Mouse (Mus musculus) neural tube, embryonic 12.5 days (tissue): Measurements from ENCODE around the gene Hps3. TPM values are rescaled to one million over a fixed set of nuclear protein-coding genes. Genes with fewer than 3 reads are reported as not detected.
"Not testable (repeated sequence)": the region's sequence is repeated elsewhere in the genome, so short reads cannot be mapped to it uniquely, and the experiment has no call there.

Source experiments
- ATAC-seq: fragments of 200-750 bp; cut with Nextera tagmentation; 2 replicates; pipeline ENCODE4 v1.8.0; 2017; ENCODE audit warnings: low read depth, mild to moderate bottlenecking, moderate TSS enrichment, moderate library complexity; ENCODE audit not compliant: low FRiP score
- H3K27ac ChIP-seq: fragments of 300-500 bp; sonication (generic); 2 replicates; pipeline ENCODE4 v1.5.1; 2016
- H3K27me3 ChIP-seq: fragments of 300-500 bp; sonication (generic); replicated peaks from 2 replicates; pipeline ENCODE4 v1.6.1; 2016; ENCODE audit warnings: mild to moderate bottlenecking
- H3K36me3 ChIP-seq: fragments of 300-500 bp; sonication (generic); 2 replicates; pipeline ENCODE4 v1.6.1; 2016; ENCODE audit warnings: mild to moderate bottlenecking
- H3K4me1 ChIP-seq: fragments of 300-500 bp; sonication (generic); 2 replicates; pipeline ENCODE4 v1.6.1; 2016
- H3K4me2 ChIP-seq: fragments of 300-500 bp; sonication (generic); replicated peaks from 2 replicates; pipeline ENCODE4 v1.6.1; 2016; ENCODE audit warnings: mild to moderate bottlenecking
- H3K4me3 ChIP-seq: fragments of 300-500 bp; sonication (generic); 2 replicates; pipeline ENCODE4 v1.5.1; 2016
- H3K9ac ChIP-seq: fragments of 300-500 bp; sonication (generic); 2 replicates; pipeline ENCODE4 v1.6.1; 2016; ENCODE audit warnings: mild to moderate bottlenecking
- H3K9me3 ChIP-seq: fragments of 300-500 bp; sonication (generic); 2 replicates; pipeline ENCODE4 v1.6.1; 2016; ENCODE audit warnings: mild to moderate bottlenecking
- WGBS: fragments of 180-500 bp; shearing (Covaris S2); methylation state at CpG from one replicate; pipeline ENCODE4 v1.1.7; 2016; 5-methylcytosine and 5-hydroxymethylcytosine counted together
- polyA plus RNA-seq: library from polyadenylated mRNA; unstranded; fragments of >200 nt; fragmentation: Nextera tagmentation; extraction: Ambion mirVana; gene quantifications from 2 replicates; pipeline ENCODE4 v1.2.1, GENCODE M21; 2016

Hps3 gene
- polyA plus RNA-seq, 1 experiment from 2014 or later, result 15.3 TPM

GRCm38 (mm10) chr3:20027788-20028187, 7.3 kb downstream of the Hps3 start:
- H3K36me3 ChIP-seq, result peaks cover 39% of the 10 kb centered on the region
- no peak for ATAC-seq

GRCm38 (mm10) chr3:20026996-20027689, 8.0 kb downstream of the Hps3 start:
- H3K4me3 ChIP-seq, result no peak overlapping the region
- H3K27ac ChIP-seq, result no peak overlapping the region
- H3K27me3 ChIP-seq, result no peaks in the 10 kb centered on the region
- 92% methylated on average over 8 of the region's 8 CpGs for WGBS
- ATAC-seq, result no peak
- H3K9ac ChIP-seq, result no peak overlapping the region
- H3K36me3 ChIP-seq, result peaks cover 45% of the 10 kb centered on the region
- H3K9me3 ChIP-seq, result no peaks in the 10 kb centered on the region
- H3K4me2 ChIP-seq, result no peak overlapping the region
- no peaks in the 10 kb centered on the region for H3K4me1 ChIP-seq

More at GRCm38 (mm10) chr3:20027788-20028187, 7.3 kb downstream of the Hps3 start:
- Histone ChIP-seq H3K4me3 (no peak overlapping the region), H3K9ac (no peak overlapping the region), H3K4me1 (no peaks in the 10 kb centered on the region), H3K27ac (no peak overlapping the region), H3K9me3 (no peaks in the 10 kb centered on the region), H3K27me3 (no peaks in the 10 kb centered on the region), H3K4me2 (no peak overlapping the region)
- 86% methylated on average over 5 of the region's 5 CpGs for WGBS

GRCm38 (mm10) chr3:20026481-20026880, 8.6 kb downstream of the Hps3 start:
- H3K4me2 ChIP-seq, result no peak overlapping the region
- H3K27me3 ChIP-seq, result no peaks in the 10 kb centered on the region
- H3K9ac ChIP-seq, result no peak overlapping the region
- H3K36me3 ChIP-seq, result peaks cover 46% of the 10 kb centered on the region
- no peaks in the 10 kb centered on the region for H3K4me1 ChIP-seq
- H3K9me3 ChIP-seq, result no peaks in the 10 kb centered on the region
- H3K27ac ChIP-seq, result no peak overlapping the region
- no peak overlapping the region for H3K4me3 ChIP-seq
- no peak for ATAC-seq

- H3K9me3 ChIP-seq, result no peaks in the 10 kb centered on the region
- H3K4me1 ChIP-seq, result no peaks in the 10 kb centered on the region
- H3K36me3 ChIP-seq, result peaks cover 50% of the 10 kb centered on the region
- H3K27me3 ChIP-seq, result no peaks in the 10 kb centered on the region
- no peak overlapping the region for H3K27ac ChIP-seq
- 51% methylated on average over 1 of the region's 1 CpGs for WGBS
- no peak overlapping the region for H3K4me3 ChIP-seq
- no peak for ATAC-seq
- no peak overlapping the region for H3K9ac ChIP-seq
- H3K4me2 ChIP-seq, result no peak overlapping the region
Observed at GRCm38 (mm10) chr3:20023832-20024231, 11.3 kb downstream of the Hps3 start.

GRCm38 (mm10) chr3:20018076-20018475, 17.0 kb downstream of the Hps3 start:
- Histone ChIP-seq H3K27me3 (no peaks in the 10 kb centered on the region), H3K4me2 (no peak overlapping the region), H3K4me3 (no peak overlapping the region), H3K36me3 (peaks cover 41% of the 10 kb centered on the region), H3K4me1 (no peaks in the 10 kb centered on the region), H3K27ac (no peak overlapping the region), H3K9ac (no peak overlapping the region), H3K9me3 (no peaks in the 10 kb centered on the region)
- no peak for ATAC-seq
- 92% methylated on average over 8 of the region's 8 CpGs for WGBS

- H3K4me2 ChIP-seq, result no peak overlapping the region
- H3K4me3 ChIP-seq, result no peak overlapping the region
- ATAC-seq, result no peak
- no peaks in the 10 kb centered on the region for H3K27me3 ChIP-seq
- H3K36me3 ChIP-seq, result peaks cover 36% of the 10 kb centered on the region
- 85% methylated on average over 2 of the region's 2 CpGs for WGBS
- H3K4me1 ChIP-seq, result no peaks in the 10 kb centered on the region
- H3K9ac ChIP-seq, result no peak overlapping the region
- no peak overlapping the region for H3K27ac ChIP-seq
- no peaks in the 10 kb centered on the region for H3K9me3 ChIP-seq
Observed at GRCm38 (mm10) chr3:20014454-20014853, 20.7 kb downstream of the Hps3 start.

- not testable (repeated sequence) for ATAC-seq
Observed at GRCm38 (mm10) chr3:20010905-20011304, 24.2 kb downstream of the Hps3 start.

GRCm38 (mm10) chr3:20010464-20010863, 24.7 kb downstream of the Hps3 start:
- peaks cover 23% of the 10 kb centered on the region for H3K36me3 ChIP-seq
- WGBS, result 90% methylated on average over 9 of the region's 9 CpGs
- ATAC-seq, result no peak

More at GRCm38 (mm10) chr3:20010905-20011304, 24.2 kb downstream of the Hps3 start:
- H3K27me3 ChIP-seq, H3K4me1 ChIP-seq, H3K9me3 ChIP-seq, H3K4me2 ChIP-seq, H3K27ac ChIP-seq, H3K9ac ChIP-seq, H3K4me3 ChIP-seq: not testable (repeated sequence)
- WGBS, result 83% methylated on average over 7 of the region's 7 CpGs
- peaks cover 27% of the 10 kb centered on the region for H3K36me3 ChIP-seq

GRCm38 (mm10) chr3:20007759-20008158, 27.4 kb downstream of the Hps3 start:
- Histone ChIP-seq H3K4me3 (no peak overlapping the region), H3K36me3 (peaks cover 20% of the 10 kb centered on the region), H3K9me3 (no peaks in the 10 kb centered on the region), H3K9ac (no peak overlapping the region), H3K4me1 (no peaks in the 10 kb centered on the region), H3K27me3 (no peaks in the 10 kb centered on the region), H3K4me2 (no peak overlapping the region), H3K27ac (no peak overlapping the region)
- WGBS, result 91% methylated on average over 5 of the region's 5 CpGs
- no peak for ATAC-seq

More at GRCm38 (mm10) chr3:20010464-20010863, 24.7 kb downstream of the Hps3 start:
- H3K9me3 ChIP-seq, result no peaks in the 10 kb centered on the region
- no peak overlapping the region for H3K9ac ChIP-seq
- no peak overlapping the region for H3K4me2 ChIP-seq
- H3K4me3 ChIP-seq, result no peak overlapping the region
- no peaks in the 10 kb centered on the region for H3K27me3 ChIP-seq
- H3K27ac ChIP-seq, result no peak overlapping the region
- no peaks in the 10 kb centered on the region for H3K4me1 ChIP-seq

GRCm38 (mm10) chr3:20007275-20007674, 27.8 kb downstream of the Hps3 start:
- Histone ChIP-seq H3K4me2 (no peak overlapping the region), H3K4me3 (no peak overlapping the region), H3K4me1 (no peaks in the 10 kb centered on the region), H3K36me3 (peaks cover 21% of the 10 kb centered on the region), H3K9ac (no peak overlapping the region), H3K27ac (no peak overlapping the region), H3K27me3 (no peaks in the 10 kb centered on the region), H3K9me3 (no peaks in the 10 kb centered on the region)
- no peak for ATAC-seq
- 96% methylated on average over 4 of the region's 4 CpGs for WGBS

GRCm38 (mm10) chr3:20005611-20006010, 29.5 kb downstream of the Hps3 start:
- no peak overlapping the region for H3K4me2 ChIP-seq
- no peak overlapping the region for H3K4me3 ChIP-seq
- H3K9me3 ChIP-seq, result no peaks in the 10 kb centered on the region
- H3K4me1 ChIP-seq, result no peaks in the 10 kb centered on the region
- no peak overlapping the region for H3K27ac ChIP-seq
- ATAC-seq, result no peak
- no peak overlapping the region for H3K9ac ChIP-seq
- no peaks in the 10 kb centered on the region for H3K27me3 ChIP-seq
- peaks cover 26% of the 10 kb centered on the region for H3K36me3 ChIP-seq
- 76% methylated on average over 1 of the region's 1 CpGs for WGBS

GRCm38 (mm10) chr3:20004422-20004821, 30.7 kb downstream of the Hps3 start:
- 88% methylated on average over 8 of the region's 8 CpGs for WGBS
- Histone ChIP-seq H3K36me3 (peaks cover 23% of the 10 kb centered on the region), H3K4me3 (no peak overlapping the region), H3K4me1 (no peaks in the 10 kb centered on the region), H3K27ac (no peak overlapping the region), H3K9ac (no peak overlapping the region), H3K9me3 (no peaks in the 10 kb centered on the region), H3K27me3 (no peaks in the 10 kb centered on the region), H3K4me2 (no peak overlapping the region)
- no peak for ATAC-seq

GRCm38 (mm10) chr3:20002786-20003185, 32.3 kb downstream of the Hps3 start:
- Histone ChIP-seq H3K27me3 (no peaks in the 10 kb centered on the region), H3K27ac (no peak overlapping the region), H3K36me3 (peaks cover 23% of the 10 kb centered on the region), H3K4me2 (no peak overlapping the region), H3K9ac (no peak overlapping the region), H3K4me3 (no peak overlapping the region), H3K4me1 (no peaks in the 10 kb centered on the region), H3K9me3 (no peaks in the 10 kb centered on the region)
- WGBS, result 84% methylated on average over 5 of the region's 5 CpGs
- no peak for ATAC-seq
